Mouse (Mus musculus) cerebellum, adult 2 months (tissue): ENCODE data around the gene Sec1.

Source experiments
- CTCF ChIP-seq: fragments of 200-500 bp; IDR thresholded peaks from 2 replicates; pipeline ENCODE4 v1.5.1; 2011; ENCODE audit warnings: low read depth, mild to moderate bottlenecking, control low read depth, low read length, moderate library complexity, borderline replicate concordance; ENCODE audit not compliant: insufficient read depth
- POLR2A ChIP-seq: fragments of 200-500 bp; IDR thresholded peaks from 2 replicates; pipeline ENCODE4 v1.6.1; 2011; ENCODE audit warnings: low read length, control low read depth, borderline replicate concordance; ENCODE audit not compliant: insufficient read depth

DNA sequence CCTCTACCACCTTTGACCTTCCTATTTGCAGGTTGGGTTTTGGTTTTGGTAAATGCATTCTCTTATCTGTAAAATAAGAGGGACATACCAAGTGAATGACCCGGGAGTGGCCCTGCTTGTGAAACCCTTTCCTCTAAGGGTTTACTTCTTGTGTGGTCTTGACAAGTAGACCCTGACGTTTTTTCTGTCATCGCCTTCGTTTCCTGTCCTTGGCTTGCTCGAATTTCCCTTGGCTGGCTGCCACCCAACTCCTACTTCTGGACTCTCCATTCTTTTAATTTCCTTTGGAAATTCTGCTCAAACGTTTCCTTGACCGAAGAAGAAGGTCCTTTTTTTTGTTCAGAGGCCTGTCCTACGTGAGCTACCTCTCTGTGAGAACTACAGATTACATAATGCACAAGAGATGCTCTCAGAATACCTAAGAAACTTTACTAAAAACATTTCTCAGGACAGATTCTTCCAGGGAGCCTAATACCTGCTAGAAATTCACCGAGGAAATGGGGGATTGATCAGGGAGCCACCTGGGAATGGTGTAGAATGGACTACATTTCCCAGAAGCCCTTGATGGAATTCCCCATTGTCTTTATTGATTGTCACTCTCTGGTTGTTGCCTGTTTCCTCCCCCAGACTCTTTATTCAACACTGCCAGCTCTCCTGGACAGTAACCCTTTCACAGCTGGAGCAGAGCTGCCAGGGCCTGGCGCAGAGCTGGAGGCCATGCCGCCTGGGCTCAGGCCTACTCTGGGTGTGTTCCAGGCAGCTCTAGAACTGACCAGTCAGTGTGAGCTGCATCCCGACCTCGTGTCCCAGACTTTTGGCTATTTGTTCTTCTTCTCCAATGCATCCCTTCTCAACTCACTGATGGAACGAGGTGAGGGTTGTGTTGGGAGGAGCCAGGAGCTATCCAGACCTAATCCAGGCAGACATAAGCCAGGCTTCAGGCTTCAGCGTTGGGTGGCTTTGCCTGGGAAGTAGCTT, 58.2 kb downstream of the Sec1 start:
- TF ChIP-seq CTCF (no peak), POLR2A (no peak)
